Mouse (Mus musculus) limb, embryonic 13.5 days (tissue): ENCODE results near the gene Ntng1. TPM values are rescaled to one million over a fixed set of nuclear protein-coding genes. Genes with fewer than 3 reads are reported as not detected.

Source experiments
- ATAC-seq: fragments of 200-750 bp; cut with Nextera tagmentation; 2 replicates; pipeline ENCODE4 v1.8.0; 2017; ENCODE audit warnings: low read depth, moderate number of reproducible peaks, moderate TSS enrichment; ENCODE audit not compliant: low FRiP score
- H3K27ac ChIP-seq: fragments of 300-500 bp; sonication (generic); 2 replicates; pipeline ENCODE4 v1.5.1; 2015; ENCODE audit warnings: inconsistent platforms, mild to moderate bottlenecking, moderate library complexity
- H3K27me3 ChIP-seq: fragments of 300-500 bp; sonication (generic); 2 replicates; pipeline ENCODE4 v1.6.1; 2015; ENCODE audit warnings: mild to moderate bottlenecking, inconsistent platforms
- H3K36me3 ChIP-seq: fragments of 300-500 bp; sonication (generic); 2 replicates; pipeline ENCODE4 v1.6.1; 2015; ENCODE audit warnings: inconsistent platforms, mild to moderate bottlenecking, moderate library complexity
- H3K4me1 ChIP-seq: fragments of 300-500 bp; sonication (generic); 2 replicates; pipeline ENCODE4 v1.6.1; 2015; ENCODE audit warnings: inconsistent platforms
- H3K4me2 ChIP-seq: fragments of 300-500 bp; sonication (generic); replicated peaks from 2 replicates; pipeline ENCODE4 v1.6.1; 2015; ENCODE audit warnings: inconsistent platforms, mild to moderate bottlenecking, moderate library complexity
- H3K4me3 ChIP-seq: fragments of 300-500 bp; sonication (generic); 2 replicates; pipeline ENCODE4 v1.5.1; 2015; ENCODE audit warnings: moderate library complexity, mild to moderate bottlenecking, inconsistent platforms
- H3K9ac ChIP-seq: fragments of 300-500 bp; sonication (generic); 2 replicates; pipeline ENCODE4 v1.6.1; 2015; ENCODE audit warnings: mild to moderate bottlenecking, inconsistent platforms
- H3K9me3 ChIP-seq: fragments of 300-500 bp; sonication (generic); 2 replicates; pipeline ENCODE4 v1.6.1; 2016; ENCODE audit warnings: inconsistent platforms
- WGBS: fragments of 180-500 bp; shearing (Covaris S2); methylation state at CpG from one replicate; pipeline ENCODE4 v1.1.7; 2015; 5-methylcytosine and 5-hydroxymethylcytosine counted together
- polyA plus RNA-seq: library from polyadenylated mRNA; unstranded; fragments of >200 nt; fragmentation: Nextera tagmentation; extraction: Ambion mirVana; gene quantifications from 2 replicates; pipeline ENCODE4 v1.2.1, GENCODE M21; 2015

Gene Ntng1
- polyA plus RNA-seq, 1 experiment from 2014 or later, result 8.6 TPM

DNA sequence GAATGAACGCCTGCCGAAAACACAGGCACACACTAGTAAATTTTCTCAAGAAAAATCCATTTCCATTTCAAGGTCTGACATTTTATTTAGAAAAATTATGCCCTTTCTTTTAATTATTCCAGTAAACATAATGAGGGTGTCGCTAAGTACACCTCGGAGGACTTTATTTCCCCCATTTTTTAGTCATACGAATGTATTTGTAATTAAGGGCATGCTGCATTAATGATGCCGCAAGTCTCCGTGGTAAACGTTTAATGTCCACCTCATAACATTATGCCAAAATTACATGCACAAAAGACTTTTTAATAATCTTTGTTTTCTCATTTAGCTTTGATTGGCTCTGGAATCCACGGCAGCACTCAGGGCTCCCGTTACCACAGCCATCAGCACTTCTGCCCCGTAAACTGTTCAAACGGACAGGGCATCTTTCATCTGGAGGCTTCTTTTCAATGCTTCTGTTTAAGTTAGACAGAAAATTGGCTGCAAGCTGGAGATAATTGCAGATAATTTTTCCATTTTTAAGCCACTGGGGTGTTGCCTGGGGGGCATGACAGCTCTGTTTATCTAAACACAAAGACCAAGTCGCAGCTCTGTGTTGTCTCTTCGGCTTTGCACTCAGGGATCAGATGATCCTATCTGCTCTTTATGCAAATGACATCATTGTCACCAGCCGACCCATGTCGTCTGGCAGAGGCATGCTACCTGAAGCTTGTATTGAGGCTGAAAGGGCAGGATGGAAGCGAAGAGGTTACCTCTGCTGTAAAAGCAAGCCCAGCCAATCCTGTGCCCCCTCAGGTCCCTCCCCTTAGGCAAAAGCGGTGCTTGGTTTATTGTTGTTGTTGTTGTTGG lies 12.5 kb downstream of the Ntng1 start:
- ATAC-seq, result no peak
- H3K27me3 ChIP-seq, result 0 out of 2 replicates have a peak, but pooled peaks cover 8% of the 10 kb centered on the region
- no peak overlapping the region for H3K27ac ChIP-seq
- peaks cover 18% of the 10 kb centered on the region for H3K4me1 ChIP-seq
- H3K4me2 ChIP-seq, result no peak overlapping the region
- H3K4me3 ChIP-seq, result no peak overlapping the region
- H3K36me3 ChIP-seq, result 0 out of 2 replicates have a peak, but pooled peaks cover 2% of the 10 kb centered on the region
- H3K9me3 ChIP-seq, result no peaks in the 10 kb centered on the region
- H3K9ac ChIP-seq, result no peak overlapping the region
- 57% methylated on average over 18 of the region's 18 CpGs for WGBS

GRCm38 (mm10) chr3:110129607-110130006 lies 14.2 kb downstream of the Ntng1 start:
- WGBS, result 62% methylated on average over 6 of the region's 6 CpGs
- no peaks in the 10 kb centered on the region for H3K36me3 ChIP-seq
- no peak overlapping the region for H3K4me3 ChIP-seq
- peaks cover 11% of the 10 kb centered on the region for H3K4me1 ChIP-seq
- no peaks in the 10 kb centered on the region for H3K9me3 ChIP-seq
- H3K9ac ChIP-seq, result no peak overlapping the region
- H3K27ac ChIP-seq, result no peak overlapping the region
- no peak overlapping the region for H3K4me2 ChIP-seq
- H3K27me3 ChIP-seq, result 0 out of 2 replicates have a peak, but pooled peaks cover 8% of the 10 kb centered on the region
- no peak for ATAC-seq

- ATAC-seq, result no peak
- no peak overlapping the region for H3K9ac ChIP-seq
- WGBS, result 37% methylated on average over 2 of the region's 2 CpGs
Observed at GRCm38 (mm10) chr3:110105982-110106381, 37.8 kb downstream of the Ntng1 start.

DNA sequence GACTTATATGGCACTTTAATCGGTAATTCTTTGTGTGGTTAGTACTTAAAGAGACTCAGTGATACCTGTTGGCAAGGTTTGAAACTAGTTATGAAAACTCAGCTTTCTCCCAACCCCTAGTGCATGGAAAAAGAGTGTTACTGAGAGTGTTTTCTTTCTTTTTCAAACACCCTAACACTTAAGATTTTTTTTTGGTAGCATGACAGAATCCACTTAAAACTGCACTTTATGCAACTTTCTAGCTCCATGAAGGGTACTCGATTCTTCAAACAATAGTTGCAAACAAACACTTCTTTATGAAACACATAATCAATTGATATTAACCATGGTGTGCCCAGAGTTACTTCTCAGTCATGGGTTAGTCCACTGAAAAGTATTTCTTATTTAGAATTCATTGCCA lies 49.4 kb downstream of the Ntng1 start:
- Histone ChIP-seq H3K27ac (no peak overlapping the region), H3K9me3 (no peaks in the 10 kb centered on the region), H3K4me3 (no peak overlapping the region), H3K4me1 (no peaks in the 10 kb centered on the region), H3K27me3 (no peaks in the 10 kb centered on the region), H3K36me3 (no peaks in the 10 kb centered on the region), H3K9ac (no peak overlapping the region), H3K4me2 (no peak overlapping the region)
- 81% methylated on average over 2 of the region's 2 CpGs for whole genome bisulfite sequencing
- no peak for ATAC-seq

More at GRCm38 (mm10) chr3:110105982-110106381, 37.8 kb downstream of the Ntng1 start:
- Histone ChIP-seq H3K9me3 (no peaks in the 10 kb centered on the region), H3K27me3 (no peaks in the 10 kb centered on the region), H3K36me3 (no peaks in the 10 kb centered on the region), H3K27ac (no peak overlapping the region), H3K4me3 (no peak overlapping the region), H3K4me1 (no peaks in the 10 kb centered on the region), H3K4me2 (no peak overlapping the region)

DNA sequence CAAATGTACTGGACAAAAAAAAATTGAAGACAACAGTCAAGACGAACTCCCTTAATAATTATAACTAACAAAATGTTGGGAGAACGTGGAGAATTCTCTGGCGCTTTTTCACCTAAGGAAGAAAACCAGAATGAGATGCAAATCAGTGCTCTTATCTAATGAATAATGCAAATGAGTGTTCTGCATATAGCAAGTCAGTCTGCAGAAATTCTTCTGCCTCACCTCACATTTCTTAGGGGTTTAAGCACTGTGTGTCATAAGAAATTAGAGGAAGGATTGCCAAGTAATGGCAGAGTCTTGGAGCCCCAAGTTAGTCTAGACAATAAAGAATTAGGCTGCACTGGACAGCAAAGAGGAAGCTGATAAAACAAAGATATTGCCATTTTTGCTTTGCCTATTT lies 49.8 kb downstream of the Ntng1 start:
- H3K36me3 ChIP-seq, result no peaks in the 10 kb centered on the region
- no peak overlapping the region for H3K27ac ChIP-seq
- H3K9ac ChIP-seq, result no peak overlapping the region
- no peak overlapping the region for H3K4me3 ChIP-seq
- no peak overlapping the region for H3K4me2 ChIP-seq
- no peaks in the 10 kb centered on the region for H3K4me1 ChIP-seq
- no peaks in the 10 kb centered on the region for H3K27me3 ChIP-seq
- ATAC-seq, result no peak
- WGBS, result 83% methylated on average over 3 of the region's 3 CpGs
- no peaks in the 10 kb centered on the region for H3K9me3 ChIP-seq

DNA sequence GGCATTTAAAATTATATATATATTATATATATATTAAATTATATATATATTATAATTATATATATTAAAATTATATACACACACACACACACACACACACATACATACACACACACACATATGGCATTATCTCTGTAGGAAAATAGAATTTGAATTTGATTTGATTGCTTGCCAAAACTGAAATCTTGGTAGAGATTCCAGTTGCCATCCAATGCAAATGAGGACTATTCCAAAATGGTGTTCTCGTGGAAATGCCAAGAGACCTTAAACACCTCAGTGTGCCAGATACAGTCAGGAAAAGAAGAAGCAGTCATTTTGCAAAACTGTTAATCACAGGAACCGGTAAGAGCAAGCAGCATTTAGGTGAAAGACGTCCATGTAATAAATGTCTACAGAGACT lies 51.3 kb downstream of the Ntng1 start:
- WGBS, result 86% methylated on average over 3 of the region's 3 CpGs
- Histone ChIP-seq H3K27ac (no peak overlapping the region), H3K4me2 (no peak overlapping the region), H3K4me3 (no peak overlapping the region), H3K9ac (no peak overlapping the region), H3K9me3 (no peaks in the 10 kb centered on the region), H3K36me3 (no peaks in the 10 kb centered on the region), H3K4me1 (no peaks in the 10 kb centered on the region), H3K27me3 (no peaks in the 10 kb centered on the region)
- no peak for ATAC-seq

- Histone ChIP-seq H3K4me1 (peaks cover 4% of the 10 kb centered on the region; the same call in 1 of the 2 replicates), H3K9me3 (no peaks in the 10 kb centered on the region), H3K4me3 (no peak overlapping the region), H3K9ac (no peak overlapping the region), H3K4me2 (no peak overlapping the region), H3K27ac (no peak overlapping the region), H3K27me3 (no peaks in the 10 kb centered on the region), H3K36me3 (no peaks in the 10 kb centered on the region)
- WGBS, result 85% methylated on average over 6 of the region's 6 CpGs
- no peak for ATAC-seq
Observed at GRCm38 (mm10) chr3:110087189-110087588, 56.6 kb downstream of the Ntng1 start.

DNA sequence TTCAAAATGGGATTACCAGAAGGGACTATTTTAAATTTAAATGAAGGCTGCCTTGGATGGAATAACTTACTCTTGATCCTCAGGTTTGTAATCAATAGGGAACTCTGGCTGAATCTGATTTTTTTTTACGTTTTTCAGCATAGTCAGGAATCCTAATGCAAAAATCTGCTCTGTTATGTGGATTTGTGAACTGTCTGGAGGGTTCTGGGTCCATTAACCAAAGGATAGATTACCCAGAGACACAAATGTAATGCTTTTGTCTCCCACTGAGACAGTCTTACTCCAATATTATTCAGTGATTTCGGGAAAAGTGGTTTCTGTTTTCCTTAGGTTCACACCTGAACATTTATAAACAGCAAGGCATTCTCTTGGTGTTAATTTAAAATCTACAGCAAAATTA lies 58.5 kb downstream of the Ntng1 start:
- Histone ChIP-seq H3K36me3 (no peaks in the 10 kb centered on the region), H3K4me2 (no peak overlapping the region), H3K27me3 (no peaks in the 10 kb centered on the region), H3K9ac (no peak overlapping the region), H3K4me3 (no peak overlapping the region), H3K27ac (no peak overlapping the region), H3K4me1 (peaks cover 4% of the 10 kb centered on the region; the same call in 1 of the 2 replicates), H3K9me3 (no peaks in the 10 kb centered on the region)
- 58% methylated on average over 2 of the region's 2 CpGs for WGBS
- no peak for ATAC-seq

DNA sequence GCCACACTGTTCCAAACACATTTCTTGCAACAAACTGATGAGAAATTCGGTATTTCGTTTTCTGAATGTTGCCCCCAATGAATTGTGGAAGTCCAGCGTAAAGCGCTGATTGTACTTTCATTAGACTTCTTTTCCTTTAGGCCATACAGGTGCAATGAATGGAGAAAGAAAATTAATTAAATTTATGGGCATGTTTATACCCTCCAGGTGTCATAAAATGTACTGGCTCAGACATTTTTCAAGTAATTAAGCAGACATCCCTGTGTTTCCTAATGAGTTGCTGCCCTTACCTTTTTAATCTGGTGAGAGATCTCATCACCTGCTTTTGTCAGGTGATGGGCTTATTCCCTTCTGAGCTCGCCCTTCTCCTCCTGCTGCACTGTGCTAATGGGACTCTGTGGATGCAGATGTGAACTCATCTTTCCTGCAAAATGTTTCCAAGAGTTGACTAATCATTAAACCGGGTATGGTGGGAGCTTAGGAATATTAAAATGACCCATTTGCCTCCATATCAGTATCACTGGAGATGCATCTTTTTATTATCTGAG lies 79.0 kb downstream of the Ntng1 start:
- Histone ChIP-seq H3K4me2 (no peak overlapping the region), H3K27me3 (no peaks in the 10 kb centered on the region), H3K36me3 (no peaks in the 10 kb centered on the region), H3K27ac (no peak overlapping the region), H3K9ac (no peak overlapping the region), H3K9me3 (no peaks in the 10 kb centered on the region), H3K4me1 (no peaks in the 10 kb centered on the region), H3K4me3 (no peak overlapping the region)
- ATAC-seq, result no peak
- WGBS, result 56% methylated on average over 6 of the region's 6 CpGs

DNA sequence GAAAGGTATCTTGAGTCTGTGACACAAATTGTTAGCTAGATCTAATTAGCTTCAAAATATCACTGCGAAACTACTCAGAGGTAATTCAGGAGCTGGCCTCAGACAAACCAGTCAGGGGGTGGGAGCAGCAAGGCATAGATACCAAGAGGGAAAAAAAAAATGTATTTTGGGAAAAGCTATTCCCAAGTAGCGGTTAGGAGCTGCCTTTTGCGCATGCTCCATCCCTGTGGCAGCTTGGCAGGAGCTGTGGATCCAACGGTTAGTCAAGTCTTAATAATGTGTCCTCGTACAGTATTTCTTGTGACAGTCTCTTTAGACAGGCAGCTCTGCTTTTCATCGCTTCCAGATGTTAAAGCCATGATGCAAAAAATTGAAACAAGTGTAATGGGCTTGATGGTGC lies 87.9 kb downstream of the Ntng1 start:
- H3K27me3 ChIP-seq, result no peaks in the 10 kb centered on the region
- no peak for ATAC-seq
- H3K4me2 ChIP-seq, result no peak overlapping the region
- no peaks in the 10 kb centered on the region for H3K9me3 ChIP-seq
- no peaks in the 10 kb centered on the region for H3K36me3 ChIP-seq
- H3K4me1 ChIP-seq, result no peaks in the 10 kb centered on the region
- WGBS, result 67% methylated on average over 6 of the region's 6 CpGs
- H3K4me3 ChIP-seq, result no peak overlapping the region
- no peak overlapping the region for H3K27ac ChIP-seq
- no peak overlapping the region for H3K9ac ChIP-seq

GRCm38 (mm10) chr3:110055433-110055832 lies 88.4 kb downstream of the Ntng1 start:
- no peak overlapping the region for H3K4me3 ChIP-seq
- H3K4me1 ChIP-seq, result no peaks in the 10 kb centered on the region
- H3K9me3 ChIP-seq, result no peaks in the 10 kb centered on the region
- 82% methylated on average over 6 of the region's 6 CpGs for WGBS
- no peaks in the 10 kb centered on the region for H3K27me3 ChIP-seq
- no peak overlapping the region for H3K9ac ChIP-seq
- no peaks in the 10 kb centered on the region for H3K36me3 ChIP-seq
- ATAC-seq, result no peak
- no peak overlapping the region for H3K4me2 ChIP-seq
- no peak overlapping the region for H3K27ac ChIP-seq

- no peaks in the 10 kb centered on the region for H3K27me3 ChIP-seq
- 94% methylated on average over 2 of the region's 2 CpGs for WGBS
- H3K4me3 ChIP-seq, result no peak overlapping the region
- H3K36me3 ChIP-seq, result no peaks in the 10 kb centered on the region
- H3K4me2 ChIP-seq, result no peak overlapping the region
- no peak for ATAC-seq
- no peaks in the 10 kb centered on the region for H3K4me1 ChIP-seq
- no peaks in the 10 kb centered on the region for H3K9me3 ChIP-seq
- H3K9ac ChIP-seq, result no peak overlapping the region
- H3K27ac ChIP-seq, result no peak overlapping the region
Observed at GRCm38 (mm10) chr3:110054125-110054524, 89.7 kb downstream of the Ntng1 start.
